Mouse (Mus musculus): ENCODE data around the gene H60b. TPM values are rescaled to one million over a fixed set of nuclear protein-coding genes. Genes with fewer than 3 reads are reported as not detected.

The H60b gene
- polyA plus RNA-seq, 1 experiment from 2014 or later = 0.88 TPM

- ATAC-seq (replicated peaks; ENCODE audit: low FRiP score, low read depth) (no peak), DNase-seq (ENCODE audit: low spot score) (no peak)
- Histone ChIP-seq H3K9ac (ENCODE audit: low read depth, low read length) (no peak overlapping the region), H3K36me3 (ENCODE audit: insufficient read depth, low read length) (no peaks in the 10 kb centered on the region), H3K4me2 (ENCODE audit: low read length) (no peak overlapping the region), H3K27me3 (ENCODE audit: insufficient read depth, low read length) (no peaks in the 10 kb centered on the region), H3K4me3 (replicated peaks; ENCODE audit: low read depth, low read length) (no peak overlapping the region), H3K4me1 (replicated peaks; ENCODE audit: insufficient read depth, low read length) (no peaks in the 10 kb centered on the region), H3K27ac (no peak overlapping the region), H3K9me3 (replicated peaks; ENCODE audit: low read length) (no peaks in the 10 kb centered on the region)
- no peak for TF ChIP-seq CTCF (IDR thresholded peaks at IDR 0.05; ENCODE audit: low read depth)
- 38% methylated on average over 4 of the region's 4 CpGs for WGBS
Measured at GRCm38 (mm10) chr10:22306452-22306851, 148.1 kb downstream of the H60b start.

GRCm38 (mm10) chr10:22308221-22308620 lies 149.8 kb downstream of the H60b start:
- H3K36me3 ChIP-seq (ENCODE audit: insufficient read depth, low read length) = no peaks in the 10 kb centered on the region
- H3K4me2 ChIP-seq (ENCODE audit: low read length) = no peak overlapping the region
- no peak overlapping the region for H3K9ac ChIP-seq (ENCODE audit: low read depth, low read length)
- DNase-seq (ENCODE audit: low spot score) = no peak
- no peak overlapping the region for H3K27ac ChIP-seq
- no peaks in the 10 kb centered on the region for H3K27me3 ChIP-seq (ENCODE audit: insufficient read depth, low read length)
- H3K4me1 ChIP-seq (replicated peaks; ENCODE audit: insufficient read depth, low read length) = no peaks in the 10 kb centered on the region
- 79% methylated on average over 1 of the region's 1 CpGs for WGBS
- H3K4me3 ChIP-seq (replicated peaks; ENCODE audit: low read depth, low read length) = no peak overlapping the region
- TF ChIP-seq CTCF (IDR thresholded peaks at IDR 0.05; ENCODE audit: low read depth) = no peak
- ATAC-seq (replicated peaks; ENCODE audit: low FRiP score, low read depth) = no peak
- H3K9me3 ChIP-seq (replicated peaks; ENCODE audit: low read length) = no peaks in the 10 kb centered on the region

- Histone ChIP-seq H3K4me2 (ENCODE audit: low read length) (no peak overlapping the region), H3K9me3 (replicated peaks; ENCODE audit: low read length) (no peaks in the 10 kb centered on the region), H3K4me1 (replicated peaks; ENCODE audit: insufficient read depth, low read length) (no peaks in the 10 kb centered on the region), H3K27ac (no peak overlapping the region), H3K4me3 (replicated peaks; ENCODE audit: low read depth, low read length) (no peak overlapping the region), H3K9ac (ENCODE audit: low read depth, low read length) (no peak overlapping the region), H3K36me3 (ENCODE audit: insufficient read depth, low read length) (no peaks in the 10 kb centered on the region), H3K27me3 (ENCODE audit: insufficient read depth, low read length) (no peaks in the 10 kb centered on the region)
- 92% methylated on average over 2 of the region's 2 CpGs for WGBS
- ATAC-seq (replicated peaks; ENCODE audit: low FRiP score, low read depth) = no peak
- no peak for DNase-seq (ENCODE audit: low spot score)
- no peak for TF ChIP-seq CTCF (IDR thresholded peaks at IDR 0.05; ENCODE audit: low read depth)
Measured at GRCm38 (mm10) chr10:22322858-22323257, 164.5 kb downstream of the H60b start.

Other genes starting within 250 kb of the H60b start
- gene 4930444G20Rik, start 90.5 kb upstream of the H60b start, polyA plus RNA-seq (2015; fragmentation: Nextera tagmentation; extraction: Ambion mirVana) = not detected in 2 replicates
- 37.1 and 37.8 TPM in 2 replicates for gene E030030I06Rik, start 9.3 kb upstream of the H60b start, polyA plus RNA-seq (2015; fragmentation: Nextera tagmentation; extraction: Ambion mirVana)
- gene Raet1e, start within 50 bp of the H60b start, polyA plus RNA-seq (2015; fragmentation: Nextera tagmentation; extraction: Ambion mirVana) = 6.8 and 7.2 TPM in 2 replicates
- gene Raet1d, start 202.0 kb downstream of the H60b start, polyA plus RNA-seq (2015; fragmentation: Nextera tagmentation; extraction: Ambion mirVana) = 5.3 and 5.6 TPM in 2 replicates

Data from kidney, postnatal 0 days (tissue).